Mouse (Mus musculus): ENCODE results near the gene Commd1.

DNA sequence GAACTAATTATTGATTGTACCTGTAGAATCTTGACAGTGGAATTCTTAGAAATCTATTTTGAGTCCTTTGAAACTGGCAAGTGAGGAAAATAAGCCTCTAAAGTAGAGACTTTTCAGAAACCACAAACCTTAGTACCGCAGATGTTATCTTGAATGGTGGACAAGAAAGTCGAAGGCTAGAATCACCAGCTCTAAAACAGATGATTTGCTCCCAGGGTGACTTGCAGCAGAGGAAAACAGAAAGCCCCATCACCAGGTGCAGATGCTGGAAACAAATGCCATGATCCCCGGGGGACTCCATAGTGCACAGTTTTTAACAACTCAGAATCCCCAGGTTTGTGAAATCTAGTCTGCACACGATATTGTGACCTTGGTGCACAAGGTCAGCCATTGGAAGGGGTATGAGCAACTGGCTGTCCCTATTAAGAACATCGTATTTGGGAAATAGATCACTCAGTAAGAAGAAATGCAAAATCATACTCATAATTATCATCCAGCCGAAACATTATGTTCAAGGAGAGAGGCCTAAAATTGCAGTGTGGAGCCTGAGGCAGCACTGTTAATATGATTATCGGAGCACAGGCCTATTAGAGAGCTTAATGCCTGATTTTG lies 116.4 kb downstream of the Commd1 start:
- TF ChIP-seq CTCF (IDR thresholded peaks at IDR 0.05) (no peak), POLR2A (IDR thresholded peaks at IDR 0.05; ENCODE audit: insufficient read depth, low read depth, low read length) (no peak)
